Mouse (Mus musculus) spleen, adult 2 months (tissue): Measurements from ENCODE around the gene Crtap.

Experiments
- CTCF ChIP-seq: fragments of 200-500 bp; IDR thresholded peaks from 2 replicates; pipeline ENCODE4 v1.5.1; 2011; ENCODE audit warnings: mild to moderate bottlenecking, inconsistent platforms; ENCODE audit not compliant: insufficient read depth, insufficient read length, insufficient replicate concordance; ENCODE audit errors: extremely low read depth
- POLR2A ChIP-seq: fragments of 200-500 bp; IDR thresholded peaks from 2 replicates; pipeline ENCODE4 v1.6.1; 2011; ENCODE audit warnings: low read depth, low read length, inconsistent platforms

DNA sequence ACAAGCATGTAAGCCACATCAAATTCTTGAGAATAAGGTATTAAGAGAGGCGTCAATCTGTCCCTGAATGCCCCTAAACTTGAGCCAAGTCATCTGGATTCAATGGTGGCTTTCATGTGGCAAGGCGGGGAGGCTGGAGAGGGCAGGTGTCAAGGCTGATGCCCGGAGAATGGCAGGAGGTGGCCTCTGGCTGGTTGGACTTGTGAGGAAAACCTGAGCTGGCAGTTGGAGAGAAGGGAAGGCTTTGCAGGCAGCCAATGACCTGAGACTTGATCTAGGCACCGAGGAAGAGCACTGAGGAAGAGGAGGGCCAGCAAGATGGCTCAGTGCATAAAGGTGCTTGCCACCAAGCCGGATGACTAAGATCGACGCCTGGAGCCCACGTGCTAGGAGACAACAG, 2.2 kb downstream of the Crtap start:
- TF ChIP-seq CTCF (no peak), POLR2A (no peak)
